Mouse (Mus musculus) layer of hippocampus, postnatal 14 days (tissue): ENCODE data around the gene Map6d1. TPM values are rescaled to one million over a fixed set of nuclear protein-coding genes. Genes with fewer than 3 reads are reported as not detected.

Experiments used
- DNase-seq, 2 experiments: peaks; one replicate each; pipeline ENCODE4 v3.0.0; 2021 to 2022; ENCODE audit warnings: low spot score in 2 of 2, mixed read lengths in 1 of 2
- long read RNA-seq, 2 experiments: library from polyadenylated mRNA; stranded (forward); transcript quantifications; one replicate each; pipeline ENCODE4 v2.0.0; 2021
- total RNA-seq, 2 experiments: library from RNA; stranded (reverse); gene quantifications; 2 replicates each; pipeline ENCODE4 v1.2.3; 2021

The Map6d1 gene
- 10 to 100 TPM; 34.0 to 34.6 TPM for total RNA-seq
- long read RNA-seq, experiment 1, transcript Map6d1-201 (3 exons, 3,280 nt): major isoform, 51 of 59 reads
- long read RNA-seq, experiment 1, partial matches to known transcripts: 2 of 59 reads
- long read RNA-seq, experiment 1, other reads (novel, unspliced or antisense): 6 of 59 reads
- long read RNA-seq, experiment 2, transcript Map6d1-201 (3 exons, 3,280 nt): major isoform, 48 of 53 reads
- long read RNA-seq, experiment 2, partial matches to known transcripts: 0 of 53 reads
- long read RNA-seq, experiment 2, other reads (novel, unspliced or antisense): 5 of 53 reads

DNA sequence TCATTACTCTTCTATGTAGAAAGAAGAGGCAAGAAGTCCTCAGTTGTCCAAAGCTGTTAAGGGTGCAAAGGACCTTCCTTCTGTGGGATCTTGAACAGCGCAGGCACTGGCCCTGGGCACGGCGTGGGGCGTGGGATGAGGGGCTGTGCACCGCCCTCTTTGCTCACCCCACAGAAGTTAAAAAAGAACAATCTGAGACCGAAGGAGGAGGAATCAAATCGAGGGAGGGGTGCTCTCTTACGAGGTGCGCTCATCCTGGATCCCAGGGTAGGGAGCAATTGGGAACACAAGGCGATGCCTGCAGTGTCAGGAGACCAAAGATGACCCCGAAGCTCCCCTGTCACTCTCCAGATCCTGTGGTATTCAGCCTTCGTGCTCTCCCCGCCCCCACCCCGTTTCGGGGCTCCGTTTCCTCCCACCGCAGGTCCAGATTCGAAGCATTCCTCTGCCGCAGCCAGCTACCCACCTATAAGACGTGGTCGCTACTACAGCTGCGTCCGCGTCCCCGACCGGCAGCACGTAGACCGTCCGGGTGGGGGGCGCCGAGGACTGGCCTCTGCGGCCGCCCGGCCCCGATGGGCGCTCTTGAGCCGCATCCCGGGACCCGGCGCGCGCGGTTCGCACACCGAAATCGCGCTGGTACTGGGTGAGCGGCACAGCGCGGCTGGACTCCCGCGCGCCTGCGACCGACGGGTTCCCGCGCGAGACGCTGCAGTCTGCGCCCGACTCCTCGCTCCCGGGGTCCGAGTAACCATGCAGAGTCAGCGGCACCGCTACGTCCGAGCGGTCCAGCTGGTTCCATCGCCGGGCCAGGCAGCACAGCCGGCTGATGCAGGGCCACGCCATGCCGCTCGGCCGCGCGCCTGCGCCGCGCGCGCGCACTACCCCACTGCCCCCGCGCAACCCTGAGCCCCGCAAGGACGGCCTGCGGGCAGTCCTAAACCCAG, at the start of gene Map6d1:
Map6d1 (minus strand) TSS at position 891 of the 947 bp plus-strand sequence.
- DNase-seq: peak; percentile 63 to 64

DNA sequence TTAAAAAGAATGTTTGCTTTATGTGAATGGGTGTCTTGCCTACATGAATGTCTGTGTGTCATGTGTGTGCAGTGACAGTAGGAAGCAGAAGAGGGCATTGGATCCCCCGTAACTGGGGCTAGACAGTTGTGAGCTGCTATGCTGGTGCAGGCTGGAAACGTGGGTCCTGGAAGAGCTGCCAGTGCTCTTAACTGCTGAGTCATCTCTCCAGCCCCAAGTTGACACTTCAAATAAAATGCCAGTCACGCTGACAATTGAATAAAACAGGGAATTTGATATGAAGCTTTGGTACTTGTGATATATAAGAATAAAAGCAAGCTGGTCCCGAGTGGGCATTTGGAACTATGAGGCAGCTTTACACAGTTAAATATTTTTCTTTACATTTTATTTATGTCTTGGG, 39.1 kb upstream of the Map6d1 start:
- no peak for DNase-seq

DNA sequence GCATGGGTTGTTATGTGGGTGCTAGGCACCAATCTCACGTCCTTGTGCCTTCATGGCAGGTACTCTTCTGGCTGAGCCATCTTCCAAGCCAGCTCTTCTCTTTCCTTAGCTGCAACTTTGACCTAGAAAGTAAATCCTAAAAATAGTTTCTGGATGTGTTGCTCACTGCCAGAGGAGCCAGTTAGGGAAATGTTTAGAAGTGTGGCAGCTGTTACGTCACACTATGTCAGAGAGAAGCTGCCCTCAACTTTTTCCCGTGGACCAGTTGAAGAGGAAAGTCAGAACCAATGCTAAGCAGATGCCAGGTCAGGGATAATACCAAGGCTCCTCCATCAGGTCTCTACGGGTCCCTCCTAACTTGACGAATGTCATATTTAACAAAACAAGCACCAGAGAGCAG, 38.2 kb upstream of the Map6d1 start:
- no peak for DNase-seq

GRCm38 (mm10) chr16:20272994-20273393, 31.8 kb upstream of the Map6d1 start:
- no peak for DNase-seq

GRCm38 (mm10) chr16:20271339-20271738, 30.2 kb upstream of the Map6d1 start:
- no peak for DNase-seq

DNA sequence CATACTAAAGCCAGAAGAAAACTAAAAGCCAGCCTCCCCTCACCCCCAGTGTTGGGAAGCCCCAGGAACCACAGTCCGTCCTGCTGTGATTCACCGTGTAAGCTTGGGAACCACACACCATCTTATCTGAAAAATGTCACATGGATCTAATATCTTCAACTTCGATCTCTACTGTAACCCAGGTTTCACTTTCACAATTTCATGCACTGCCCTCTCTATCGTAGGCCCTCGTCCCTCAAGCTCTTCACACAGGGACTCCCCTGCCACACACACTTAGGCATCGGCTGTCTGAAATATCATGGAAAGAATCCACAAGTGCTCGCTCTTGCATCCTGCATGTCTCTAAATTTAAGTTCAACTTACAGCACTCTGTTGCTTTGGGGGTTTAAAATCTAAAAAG, 23.9 kb upstream of the Map6d1 start:
- no peak for DNase-seq

GRCm38 (mm10) chr16:20257926-20258325, 16.8 kb upstream of the Map6d1 start:
- DNase-seq: no peak

- DNase-seq: no peak
These were observed 7.5 kb upstream of the Map6d1 start for GRCm38 (mm10) chr16:20248442-20249174.

DNA sequence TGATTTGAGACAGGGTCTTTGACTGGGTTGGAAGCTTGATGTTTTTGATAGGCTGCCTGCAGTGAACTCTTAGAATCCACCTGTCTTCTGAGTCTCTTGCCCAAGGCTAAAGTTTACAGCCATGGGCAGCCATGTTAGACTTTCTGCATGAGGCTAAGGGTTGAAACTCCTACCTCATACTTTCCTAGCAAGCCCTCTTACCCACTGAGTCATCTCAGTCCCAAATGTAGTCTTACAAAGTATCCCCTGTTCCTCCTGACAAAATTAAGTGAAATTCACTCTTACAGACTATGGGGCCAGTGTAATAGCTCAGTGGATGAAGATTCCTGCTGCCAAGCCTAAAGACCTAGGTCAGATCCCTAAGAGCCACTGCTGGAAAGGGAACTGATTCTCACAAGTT, 5.9 kb upstream of the Map6d1 start:
- no peak for DNase-seq

DNA sequence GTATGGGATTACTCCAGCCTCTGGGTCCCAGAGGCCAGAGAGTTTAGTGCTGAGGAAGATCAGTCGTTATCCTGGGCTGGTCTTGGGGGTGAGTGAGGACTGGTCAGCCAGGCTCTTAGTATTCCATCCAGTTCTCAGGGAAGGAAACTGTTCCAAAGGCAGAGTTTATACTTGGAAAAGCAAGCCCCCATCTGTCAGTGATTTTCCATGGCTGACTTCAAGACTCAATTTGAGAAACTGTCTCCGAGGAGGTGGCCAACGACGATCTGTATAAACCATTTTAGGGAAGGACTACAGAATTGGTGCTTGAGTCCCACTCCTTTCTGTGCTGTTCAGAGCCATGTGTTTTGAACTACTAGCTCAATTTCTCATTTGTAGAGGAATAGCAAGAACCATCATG, 2.5 kb downstream of the Map6d1 start:
- no peak for DNase-seq

DNA sequence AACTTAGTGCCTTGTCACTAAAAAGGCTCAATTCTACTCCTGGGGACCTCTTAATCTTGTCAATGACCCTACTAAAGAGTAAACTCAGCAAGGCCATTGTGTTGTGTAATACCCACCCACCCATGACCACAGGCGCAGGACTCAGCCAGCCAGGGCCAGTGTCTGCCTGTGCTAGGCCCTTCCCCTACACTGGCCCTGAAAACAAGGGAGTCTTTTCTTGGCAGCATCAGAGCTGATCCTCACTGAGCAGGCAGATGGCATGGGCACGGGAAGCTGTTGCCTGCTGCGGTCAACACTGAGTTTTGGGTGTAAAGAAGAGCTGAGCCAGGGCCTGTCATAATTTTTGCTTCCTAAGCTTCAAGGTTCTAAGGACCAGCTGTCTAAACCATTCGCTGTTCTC, 3.7 kb downstream of the Map6d1 start:
- DNase-seq: peak in 1 of 2 experiments; percentile 49

DNA sequence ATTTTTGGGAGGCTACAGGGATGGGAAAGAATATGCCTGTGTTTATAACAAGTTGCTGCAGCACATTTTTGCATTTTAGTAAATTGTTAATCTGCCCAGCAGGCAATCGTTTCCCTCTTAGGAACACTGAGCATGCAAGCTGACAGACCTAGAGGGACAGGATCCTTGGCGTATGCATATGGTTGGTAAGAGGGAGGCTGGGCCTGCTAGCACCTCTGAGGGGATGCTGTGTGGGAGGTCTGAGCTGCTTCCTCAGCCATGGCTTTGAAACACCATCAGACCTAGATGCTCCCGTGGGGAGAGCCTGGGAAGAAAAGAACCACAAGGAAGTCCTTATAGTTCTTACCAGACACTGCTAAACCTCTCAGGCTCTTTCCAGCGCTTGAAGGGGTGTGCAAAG, 6.8 kb downstream of the Map6d1 start:
- DNase-seq: no peak

GRCm38 (mm10) chr16:20228167-20228566, 13.0 kb downstream of the Map6d1 start:
- DNase-seq: no peak

DNA sequence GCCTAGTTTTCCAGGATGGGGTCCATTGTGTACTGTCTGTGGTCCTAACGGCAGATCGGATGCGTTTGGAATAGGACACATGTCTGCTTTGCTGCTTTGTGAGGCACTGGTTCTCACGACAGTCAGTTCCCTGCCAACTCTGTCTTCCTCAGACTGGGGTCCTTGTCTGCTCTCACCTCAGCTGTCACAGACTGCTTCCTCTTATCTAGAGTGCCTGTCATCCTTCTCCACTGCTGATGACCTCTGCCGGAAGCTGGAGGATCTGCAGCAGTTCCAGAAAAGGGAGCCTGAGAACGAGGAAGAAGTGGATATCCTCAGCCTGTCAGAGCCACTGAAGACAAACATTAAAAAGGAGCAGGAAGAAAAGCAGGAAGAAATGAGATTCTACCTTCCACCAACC, 13.7 kb downstream of the Map6d1 start:
- DNase-seq: no peak

GRCm38 (mm10) chr16:20226676-20227075, 14.5 kb downstream of the Map6d1 start:
- DNase-seq: no peak

GRCm38 (mm10) chr16:20222726-20223125, 18.4 kb downstream of the Map6d1 start:
- no peak for DNase-seq

DNA sequence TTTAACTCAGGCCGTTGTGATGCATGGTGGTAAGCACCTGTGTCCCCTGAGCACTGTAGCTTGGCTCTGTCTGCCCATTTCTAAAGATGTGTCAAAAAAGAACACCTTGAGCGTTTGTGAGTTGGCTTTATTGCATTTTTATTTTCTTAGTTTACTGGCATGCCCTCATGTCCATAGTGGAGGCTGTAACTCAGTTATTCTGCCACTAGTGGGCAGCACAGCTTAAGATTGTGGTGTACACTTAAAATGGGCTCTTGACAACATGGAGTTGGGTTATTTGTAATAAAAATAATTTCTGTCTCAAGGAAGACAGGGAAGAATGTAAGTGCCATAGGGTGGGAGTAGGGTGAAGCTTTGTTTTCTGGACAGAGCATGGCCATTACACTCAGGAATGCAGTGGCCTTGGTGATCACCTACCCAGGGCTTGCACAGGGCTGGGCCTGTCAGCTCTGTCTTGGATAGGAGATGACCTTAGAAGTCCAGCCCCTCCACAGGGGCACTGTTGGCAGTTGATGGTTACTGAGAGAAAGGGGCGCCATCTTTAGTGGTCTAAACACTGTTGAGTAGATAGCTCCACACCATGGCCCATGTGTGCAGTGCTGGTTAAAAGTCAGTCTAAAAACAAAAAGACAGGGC, 27.4 kb downstream of the Map6d1 start:
- peak in 1 of 2 experiments; percentile 60 for DNase-seq

GRCm38 (mm10) chr16:20199501-20200201, 41.5 kb downstream of the Map6d1 start:
- no peak for DNase-seq

DNA sequence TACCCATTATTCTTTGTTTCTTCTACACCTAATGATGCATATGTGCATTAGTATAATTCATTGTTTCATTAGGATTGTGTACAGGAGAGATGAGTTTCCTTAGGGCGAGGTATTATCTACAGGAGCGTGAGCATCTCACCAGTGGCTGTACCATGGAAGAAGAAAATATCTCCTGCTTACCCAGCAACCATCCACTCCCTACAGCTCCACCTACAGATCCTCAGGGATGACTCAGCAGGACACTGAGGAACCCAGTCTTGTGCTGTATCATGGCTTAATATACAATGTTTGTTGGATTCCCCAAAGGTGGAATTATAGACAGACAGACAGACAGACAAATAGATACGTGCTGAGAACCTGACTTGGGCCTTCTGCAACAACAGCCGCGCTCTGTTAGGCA, 44.2 kb downstream of the Map6d1 start:
- DNase-seq: no peak

GRCm38 (mm10) chr16:20195546-20195945, 45.6 kb downstream of the Map6d1 start:
- no peak for DNase-seq

- DNase-seq: no peak
These were observed 49.1 kb downstream of the Map6d1 start for GRCm38 (mm10) chr16:20192043-20192442.
